Mouse (Mus musculus) right cerebral cortex, postnatal 36 days (tissue): ENCODE data around the gene Mdk.
A peak's percentile ranks its signal among the peaks of the same experiment; 100 is the strongest.

ENCODE experiments used
- DNase-seq, 2 experiments: peaks; one replicate each; pipeline ENCODE4 v3.0.0; 2022; ENCODE audit warnings: low spot score in 2 of 2, mixed read lengths in 1 of 2

The Mdk gene

DNA sequence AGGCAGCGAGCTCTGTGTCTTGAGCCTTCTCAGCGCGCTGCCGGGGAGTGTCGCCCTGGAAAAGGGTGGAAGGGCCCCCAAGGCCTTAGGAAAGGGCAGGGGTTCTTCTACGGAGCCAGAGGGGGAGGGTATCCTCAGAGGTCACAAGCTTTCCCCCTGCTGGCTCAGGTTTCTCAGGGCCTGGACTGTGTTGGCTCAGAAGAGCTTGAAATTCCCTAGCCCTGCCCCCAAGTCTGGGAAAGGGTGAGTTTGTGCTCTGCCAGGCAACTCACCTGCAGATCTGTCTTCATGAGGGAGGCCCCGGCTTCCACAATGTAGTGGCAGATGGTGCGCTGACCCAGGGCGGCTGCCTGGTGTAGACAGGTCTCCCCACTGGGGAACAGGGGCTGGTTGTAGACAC is 1.4 kb upstream of the Mdk start:
- DNase-seq, result no peak

DNA sequence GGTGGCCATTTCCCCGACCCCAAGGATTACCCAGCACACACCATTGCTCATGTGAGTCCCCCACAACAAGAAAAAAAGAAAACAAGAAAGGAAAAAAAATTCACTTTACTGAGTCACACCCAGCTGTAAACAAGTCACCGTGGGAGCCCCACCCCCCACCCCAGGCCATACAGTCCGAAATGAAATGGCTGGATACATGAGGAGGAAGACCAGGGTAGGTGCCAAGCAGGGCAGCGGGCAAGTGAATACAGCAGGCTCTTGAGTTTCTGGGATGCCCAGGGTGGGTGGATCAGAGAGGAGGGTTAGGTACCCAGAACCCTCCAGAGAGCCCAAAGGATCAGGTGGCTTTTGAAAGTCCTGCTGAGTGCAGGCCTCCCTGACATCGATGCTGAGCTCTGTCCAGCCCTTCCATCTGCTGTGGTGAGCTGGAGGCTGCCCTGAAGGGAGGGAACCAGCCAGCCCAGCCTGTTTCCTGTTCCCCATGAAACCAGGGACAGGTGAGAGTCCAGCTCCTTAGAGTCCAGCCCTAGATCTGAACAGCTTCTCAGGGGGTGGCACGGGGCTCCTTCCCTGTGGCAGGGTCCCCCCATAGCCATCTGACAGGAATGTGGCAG is 747 bp upstream of the Mdk start:
- DNase-seq, result no peak

DNA sequence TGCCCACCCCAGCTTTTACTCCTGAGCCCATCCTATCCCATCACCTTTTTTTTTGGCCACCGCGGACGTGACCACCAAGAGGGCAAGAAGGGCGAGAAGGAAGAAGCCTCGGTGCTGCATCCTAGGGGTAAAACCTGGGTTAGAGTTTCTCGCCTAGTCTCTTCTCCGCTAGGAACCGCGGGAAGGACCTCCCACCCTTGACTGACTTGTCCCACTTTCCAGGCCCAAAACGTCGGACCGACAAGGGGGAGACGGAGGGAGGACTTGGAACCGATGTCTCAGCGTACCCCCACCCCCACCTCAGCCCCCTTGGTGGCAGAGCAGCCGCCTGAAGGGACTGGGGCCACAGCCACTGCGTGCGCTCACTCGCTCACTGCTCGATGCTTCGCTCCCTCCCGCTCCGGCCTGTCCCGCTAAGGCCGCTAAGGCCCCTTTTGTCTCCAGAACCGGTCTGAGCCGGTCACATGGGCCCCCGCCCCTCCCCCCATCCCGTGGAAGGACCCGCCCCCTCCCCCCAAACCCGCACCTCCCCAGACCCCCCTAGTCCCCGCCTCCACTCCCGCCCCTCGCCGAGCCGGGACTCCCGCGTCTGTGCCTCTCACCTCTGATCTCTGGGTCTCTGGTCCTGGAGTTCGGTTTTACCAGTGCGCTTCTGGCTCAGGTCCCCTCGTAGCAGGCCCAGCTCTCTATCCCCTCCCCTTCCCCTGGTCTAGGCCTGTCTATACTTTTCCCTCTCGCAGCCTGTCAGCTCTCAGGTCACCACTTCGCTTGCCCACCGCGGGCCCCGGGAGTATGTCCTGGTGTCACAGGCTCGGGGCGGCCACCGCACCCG is 553 bp downstream of the Mdk start:
- no peak for DNase-seq

DNA sequence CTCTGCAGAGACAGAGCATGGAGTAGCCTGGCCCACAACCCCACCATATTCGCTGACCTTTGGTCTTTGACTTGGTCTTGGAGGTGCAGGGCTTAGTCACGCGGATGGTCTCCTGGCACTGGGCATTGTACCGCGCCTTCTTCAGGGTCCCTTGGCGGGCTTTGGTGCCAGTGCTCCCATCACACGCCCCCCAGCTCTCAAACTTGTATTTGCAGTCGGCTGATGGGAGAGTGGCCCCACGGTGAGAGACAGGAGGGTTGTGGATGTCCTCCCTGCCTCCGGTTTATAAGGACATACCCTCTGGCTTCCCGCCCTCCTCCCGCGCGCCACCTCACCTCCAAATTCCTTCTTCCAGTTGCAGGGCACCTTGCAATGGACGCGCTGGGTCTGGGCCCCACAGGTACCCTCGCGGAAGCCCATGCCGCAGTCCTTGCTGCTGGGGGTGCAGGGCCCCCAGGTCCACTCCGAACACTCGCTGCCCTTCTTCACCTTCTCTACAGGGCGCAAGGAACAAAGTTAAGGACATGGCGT is 1.3 kb downstream of the Mdk start:
- DNase-seq, result no peak

DNA sequence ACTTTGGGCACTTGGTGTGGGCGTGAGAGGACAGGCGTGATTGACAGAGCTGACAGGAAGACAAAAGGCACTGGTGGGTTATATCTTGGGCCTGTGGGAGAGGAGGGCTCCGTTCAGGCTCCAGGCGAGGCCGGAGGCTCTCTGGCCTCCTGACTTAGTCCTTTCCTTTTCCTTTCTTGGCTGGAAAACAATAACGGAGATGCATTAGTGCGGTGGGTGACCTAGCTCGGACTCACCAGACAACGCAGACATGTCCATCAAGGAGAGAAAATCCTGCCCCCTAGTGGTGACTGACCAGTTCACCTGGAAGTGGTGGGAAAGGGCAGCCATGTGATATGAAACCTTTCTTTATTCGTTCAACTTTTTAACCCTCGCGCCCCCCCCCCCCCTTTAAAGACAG is 2.2 kb downstream of the Mdk start:
- no peak for DNase-seq

DNA sequence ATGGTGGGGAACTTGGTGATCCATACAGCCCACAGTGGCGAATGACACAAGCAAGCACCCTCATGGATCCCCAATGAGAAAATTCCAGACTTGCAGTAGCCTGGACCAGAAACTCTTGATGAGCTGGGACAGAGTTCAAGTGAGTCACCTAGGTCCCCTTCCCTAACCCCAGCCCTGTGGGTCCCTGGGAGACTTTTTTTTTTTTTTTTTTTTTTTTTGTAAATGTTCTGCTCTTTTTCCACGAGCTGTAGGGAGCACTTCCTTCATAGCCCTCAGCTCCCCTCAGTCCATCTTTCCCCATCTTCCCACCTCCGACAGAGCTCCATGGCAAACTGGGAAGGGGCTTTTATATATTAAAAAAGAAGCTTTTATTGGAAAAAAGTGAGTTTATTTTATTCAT is 2.6 kb downstream of the Mdk start:
- no peak for DNase-seq

DNA sequence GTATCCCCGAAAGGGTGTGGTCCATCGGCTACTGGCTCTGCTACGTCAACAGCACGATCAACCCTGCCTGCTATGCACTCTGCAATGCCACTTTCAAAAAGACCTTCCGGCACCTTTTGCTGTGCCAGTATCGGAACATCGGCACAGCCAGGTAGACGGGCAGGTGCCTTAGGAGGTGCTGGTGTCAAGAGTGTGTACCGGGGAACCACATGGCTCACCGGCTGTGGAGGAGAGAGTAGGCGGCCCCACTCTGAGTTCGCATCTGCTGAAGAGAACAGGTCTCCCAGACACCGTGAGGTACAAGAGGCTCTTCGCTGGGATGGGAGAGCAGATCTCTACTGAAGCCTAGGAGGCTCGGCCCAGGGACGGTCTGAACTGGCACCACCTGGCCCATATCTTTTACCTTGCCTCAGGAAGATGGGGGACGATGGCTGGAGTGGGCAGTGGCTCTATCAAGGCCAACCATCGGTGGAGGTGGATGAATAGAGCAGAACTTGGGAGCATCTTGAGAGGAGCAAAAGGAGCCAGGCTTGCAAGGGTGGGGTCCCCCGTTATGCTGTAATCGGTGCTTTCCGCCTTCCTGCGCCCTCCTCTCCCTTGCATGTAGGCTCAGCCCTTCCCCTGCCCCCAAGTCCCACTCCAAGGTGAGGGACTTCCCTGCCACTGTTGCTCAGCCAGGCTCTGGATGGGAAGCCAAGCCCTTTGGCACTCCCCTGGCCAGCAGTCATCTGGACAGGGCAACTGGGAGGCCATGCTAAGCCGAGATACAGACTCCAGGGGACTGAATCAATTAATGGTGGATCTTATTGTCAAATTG is 3.4 kb downstream of the Mdk start:
- DNase-seq, result no peak

DNA sequence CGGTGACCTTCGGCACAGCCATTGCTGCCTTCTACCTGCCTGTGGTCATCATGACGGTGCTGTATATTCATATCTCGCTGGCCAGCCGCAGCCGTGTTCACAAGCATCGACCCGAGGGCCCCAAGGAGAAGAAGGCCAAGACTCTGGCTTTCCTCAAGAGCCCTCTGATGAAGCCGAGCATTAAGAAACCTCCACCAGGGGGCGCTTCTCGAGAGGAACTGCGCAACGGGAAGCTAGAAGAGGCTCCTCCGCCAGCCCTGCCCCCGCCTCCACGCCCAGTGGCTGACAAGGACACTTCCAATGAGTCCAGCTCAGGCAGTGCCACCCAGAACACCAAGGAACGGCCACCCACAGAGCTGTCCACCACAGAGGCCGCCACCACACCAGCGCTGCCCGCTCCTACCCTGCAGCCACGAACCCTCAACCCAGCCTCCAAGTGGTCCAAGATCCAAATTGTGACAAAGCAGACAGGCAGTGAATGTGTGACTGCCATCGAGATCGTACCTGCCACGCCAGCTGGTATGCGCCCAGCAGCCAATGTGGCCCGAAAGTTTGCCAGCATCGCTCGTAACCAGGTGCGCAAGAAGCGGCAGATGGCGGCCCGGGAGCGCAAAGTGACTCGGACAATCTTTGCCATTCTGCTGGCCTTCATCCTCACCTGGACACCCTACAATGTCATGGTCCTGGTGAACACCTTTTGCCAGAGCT is 4.1 kb downstream of the Mdk start:
- DNase-seq, result peak in 1 of 2 experiments; percentile 74

DNA sequence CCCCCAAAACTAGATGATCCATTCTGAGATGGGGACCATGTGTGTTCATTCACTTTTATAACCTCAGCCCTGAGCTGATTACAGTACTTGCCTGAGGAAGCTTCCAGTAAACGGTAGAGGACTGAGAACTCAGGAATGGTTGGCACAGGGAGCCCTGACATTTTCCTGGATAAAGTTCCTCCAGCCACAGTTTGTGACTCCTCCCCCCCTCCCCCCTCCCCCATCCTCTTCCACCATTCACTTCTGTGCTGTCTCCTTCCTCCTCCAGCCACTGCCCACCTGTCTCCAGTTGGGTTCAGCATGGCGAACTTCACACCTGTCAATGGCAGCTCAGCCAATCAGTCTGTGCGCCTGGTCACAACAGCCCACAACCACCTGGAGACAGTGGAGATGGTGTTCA is 5.1 kb downstream of the Mdk start, which contains the start of gene Chrm4:
Gene Chrm4 (plus strand): TSS at position 301 of the 400 bp plus-strand sequence.
- no peak for DNase-seq

DNA sequence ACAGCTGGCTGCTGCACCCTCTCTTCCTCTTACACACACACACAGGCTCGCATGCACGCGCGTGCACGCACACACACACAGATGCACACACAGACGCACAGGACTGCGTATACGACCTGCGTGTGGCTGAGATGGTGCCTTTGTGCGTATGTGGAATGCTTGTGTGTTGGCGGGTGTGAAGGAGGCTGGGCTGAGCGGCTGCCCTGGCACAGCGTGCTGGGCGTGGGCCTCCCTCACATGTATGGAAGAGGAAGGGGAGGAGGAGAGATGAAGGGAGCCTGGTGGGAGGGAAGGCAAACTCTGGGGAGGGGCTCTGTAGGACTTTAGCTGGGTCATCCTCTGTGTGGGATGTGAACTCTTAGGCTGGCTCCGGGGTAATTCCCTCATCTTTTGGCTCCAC is 6.7 kb downstream of the Mdk start:
- DNase-seq, result peak; percentile 79 to 87

DNA sequence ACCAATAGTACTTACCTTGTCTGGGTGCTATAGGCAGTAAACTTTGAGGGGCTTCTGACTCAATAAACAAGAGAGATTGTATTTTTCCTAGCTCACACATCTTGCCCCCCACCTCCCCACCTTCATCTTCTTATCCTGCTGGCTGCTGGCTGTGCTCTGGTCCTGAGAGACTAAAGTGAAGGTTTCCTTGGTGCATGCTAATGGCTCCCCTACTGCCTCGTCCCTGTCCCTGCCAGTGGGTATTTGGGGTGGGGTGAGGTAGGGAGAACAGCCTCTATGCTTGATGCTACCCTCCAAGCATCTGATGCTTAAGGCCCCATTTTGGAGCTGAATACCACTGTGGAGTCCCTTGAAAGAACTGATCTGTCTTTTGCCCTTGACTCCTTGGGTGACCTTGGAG is 7.4 kb downstream of the Mdk start:
- no peak for DNase-seq

DNA sequence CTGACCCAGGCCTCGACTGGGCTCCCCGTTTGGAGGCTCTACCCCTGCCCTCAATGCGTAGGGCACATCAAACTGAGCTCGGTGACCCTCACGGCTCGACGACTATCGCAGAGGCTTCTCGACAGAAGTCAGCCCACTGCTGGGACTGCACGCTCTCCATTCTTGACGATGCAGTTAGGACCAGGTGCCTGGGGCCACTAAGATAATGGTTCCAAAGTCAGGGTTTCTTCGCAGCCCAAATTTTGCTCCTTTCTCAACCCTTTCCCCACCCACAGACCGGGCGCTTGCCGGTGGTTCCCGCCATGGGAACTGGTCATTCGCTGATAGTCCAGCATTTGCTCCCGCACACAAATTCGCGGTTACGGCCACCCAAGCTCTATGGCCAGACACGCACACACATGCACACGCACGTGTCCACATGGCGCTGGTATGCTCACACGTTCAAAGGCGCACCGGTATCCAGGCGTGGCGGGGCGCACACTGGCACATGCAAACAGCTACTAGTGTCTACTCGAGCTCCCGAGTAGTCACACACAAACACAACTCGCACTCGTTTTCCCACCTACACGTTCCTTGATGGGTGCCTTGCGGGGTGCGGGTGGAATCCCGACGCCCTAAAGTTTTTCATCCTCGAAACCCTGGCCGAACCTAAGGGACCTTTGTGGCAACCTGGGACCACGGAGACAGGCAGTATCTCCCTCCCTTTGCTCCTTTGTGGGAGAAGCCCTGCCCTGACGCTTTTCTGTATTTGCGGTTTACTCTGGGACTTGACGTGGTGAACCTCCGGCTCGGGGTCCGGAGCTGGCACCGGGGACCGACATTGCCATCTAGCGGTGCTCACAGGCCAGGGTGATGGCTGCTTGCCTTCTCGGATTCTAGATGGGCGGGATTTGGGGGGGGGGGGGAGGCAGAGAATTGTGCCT is 8.4 kb downstream of the Mdk start:
- DNase-seq, result no peak

DNA sequence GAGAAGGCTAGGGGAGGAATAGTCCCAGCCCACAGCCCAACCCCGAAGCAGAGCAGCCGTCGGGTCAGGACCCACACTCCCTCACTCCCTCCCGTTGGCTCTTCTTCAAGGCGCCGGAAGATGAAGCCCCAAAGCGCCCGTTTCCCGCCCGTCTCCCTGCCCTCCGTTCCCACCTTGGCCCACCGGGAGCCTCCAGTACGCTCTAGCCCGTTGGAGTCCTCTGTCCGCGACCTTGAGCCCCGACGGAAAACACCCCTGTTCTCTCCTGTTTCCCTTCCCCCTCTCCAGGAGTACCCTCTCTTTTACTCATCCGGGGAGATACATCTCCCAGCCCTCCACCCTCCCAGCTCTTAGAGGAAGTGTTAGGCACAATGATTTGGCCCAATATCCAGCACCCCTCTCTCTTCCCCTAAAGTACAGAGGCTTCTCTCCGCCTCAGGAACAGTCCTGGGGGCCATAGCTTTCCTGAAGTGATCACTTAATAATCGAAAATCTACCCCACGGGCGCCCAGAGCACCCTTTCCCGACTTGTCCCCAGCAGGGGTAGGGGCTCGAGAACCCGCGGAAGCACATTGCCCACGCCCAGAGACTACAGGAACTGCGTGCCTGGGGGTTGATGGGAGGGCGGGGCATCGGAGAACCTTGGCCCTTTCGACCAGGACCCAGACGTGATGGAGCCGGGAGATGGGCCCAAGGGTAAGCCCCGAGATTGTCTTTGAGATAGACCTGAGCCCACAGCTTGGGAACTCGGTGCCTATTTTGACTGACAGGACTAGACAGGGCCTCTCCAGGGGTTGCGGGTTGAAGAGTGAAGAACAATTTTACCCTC is 9.3 kb downstream of the Mdk start:
- no peak for DNase-seq

DNA sequence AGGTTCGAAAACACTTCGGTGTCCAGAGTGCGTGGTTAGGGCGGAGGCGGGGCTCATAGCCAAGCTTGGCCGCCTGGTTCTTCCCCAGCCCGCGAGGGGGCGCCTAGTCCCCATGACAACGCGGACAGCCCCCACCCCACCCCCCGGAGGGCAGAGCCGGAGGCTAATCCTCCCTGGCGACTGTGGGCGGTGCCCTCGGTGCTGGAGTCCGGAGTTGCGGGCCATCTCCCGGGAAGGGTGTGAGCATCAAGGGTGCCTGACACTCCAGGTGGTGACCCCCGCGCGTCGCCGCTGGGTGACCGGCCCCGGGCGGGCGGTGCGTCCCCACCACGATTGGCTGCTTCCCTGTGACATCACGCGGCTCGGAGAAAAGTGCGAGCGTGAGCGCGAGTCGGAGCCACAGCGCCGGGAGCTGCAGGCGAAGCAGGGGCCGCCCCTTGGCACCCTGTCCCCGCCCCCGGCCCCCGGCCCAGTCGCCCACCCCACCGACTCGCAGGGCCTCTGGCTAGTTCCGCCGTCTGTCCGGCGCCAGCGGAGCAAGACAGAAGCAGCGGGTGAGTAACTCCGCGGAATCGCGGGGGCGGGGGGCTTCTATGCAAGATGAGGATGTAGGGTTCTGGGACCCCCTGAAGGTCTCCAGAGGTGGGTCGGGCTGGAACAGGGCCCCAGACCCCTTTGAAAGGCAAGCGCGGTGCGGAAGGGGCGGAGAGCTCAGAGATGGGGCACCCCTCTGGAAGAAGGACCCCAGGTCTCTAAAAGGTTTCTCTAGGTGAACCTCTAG is 10.1 kb downstream of the Mdk start:
- DNase-seq, result peak; percentile 75 to 78

DNA sequence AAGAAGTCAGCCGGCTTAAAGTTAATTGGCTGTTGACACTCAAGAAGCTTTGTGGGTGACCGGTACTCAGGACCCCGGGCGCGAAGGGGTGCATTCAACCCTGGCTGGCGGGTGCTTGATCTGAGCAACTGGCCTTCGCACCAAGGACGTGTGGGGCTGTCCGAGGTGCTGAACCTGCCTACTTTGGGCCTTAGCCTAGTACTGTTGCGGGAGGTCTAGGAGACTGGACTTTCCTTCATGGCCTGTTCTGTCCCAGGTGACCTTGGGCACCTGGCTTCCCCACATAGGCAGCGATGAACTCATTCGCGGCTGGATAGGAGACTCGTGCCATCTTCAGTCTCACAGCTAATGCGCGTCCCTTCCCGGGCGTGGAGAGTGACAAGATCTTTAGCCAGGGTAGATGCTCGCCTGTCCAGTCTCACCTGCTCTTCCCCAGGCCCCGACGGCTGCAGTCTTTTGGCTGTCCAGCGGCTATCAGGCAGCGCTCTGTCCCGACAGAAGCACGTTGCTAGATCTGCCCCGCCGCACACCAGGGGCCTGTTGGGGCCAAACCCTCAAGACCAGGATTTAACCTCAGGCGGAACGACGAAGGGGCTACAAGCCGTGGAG is 10.8 kb downstream of the Mdk start:
- DNase-seq, result no peak

DNA sequence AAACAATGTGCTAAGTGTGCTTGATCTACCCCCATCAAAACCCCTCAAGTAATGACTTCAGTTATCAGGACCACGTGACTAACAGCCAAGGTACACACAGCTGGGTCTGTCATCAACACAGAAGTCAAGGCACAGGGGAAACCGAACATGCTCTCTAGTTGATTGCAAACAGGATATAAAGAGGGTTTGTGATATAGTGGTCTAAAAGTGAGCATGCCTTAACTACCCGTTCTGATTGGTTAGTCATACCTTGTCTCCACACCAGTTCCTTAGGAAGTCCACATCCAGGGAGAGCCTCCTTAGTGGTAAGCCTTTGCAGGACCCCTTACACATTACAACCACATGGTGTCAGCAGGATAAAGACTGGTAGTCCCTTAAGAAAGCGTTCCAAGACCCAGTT is 12.0 kb downstream of the Mdk start:
- DNase-seq, result no peak

DNA sequence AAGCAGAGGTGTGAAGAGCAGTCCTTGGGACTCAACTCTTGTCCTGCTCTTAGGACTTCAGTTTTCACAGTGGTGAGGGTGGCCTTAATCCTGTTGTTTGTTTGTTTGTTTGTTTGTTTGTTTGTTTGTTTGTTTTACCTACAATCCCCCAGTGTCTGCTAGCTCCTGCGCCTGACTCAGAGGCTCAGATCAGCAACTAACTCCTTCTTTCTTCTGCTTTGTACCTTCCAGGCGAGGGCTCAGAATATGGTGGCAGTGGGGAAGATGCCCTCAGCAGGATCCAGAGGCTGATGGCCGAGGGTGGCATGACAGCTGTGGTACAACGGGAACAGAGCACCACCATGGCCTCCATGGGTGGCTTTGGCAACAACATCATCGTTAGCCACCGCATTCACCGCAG is 15.0 kb downstream of the Mdk start:
- DNase-seq, result no peak

DNA sequence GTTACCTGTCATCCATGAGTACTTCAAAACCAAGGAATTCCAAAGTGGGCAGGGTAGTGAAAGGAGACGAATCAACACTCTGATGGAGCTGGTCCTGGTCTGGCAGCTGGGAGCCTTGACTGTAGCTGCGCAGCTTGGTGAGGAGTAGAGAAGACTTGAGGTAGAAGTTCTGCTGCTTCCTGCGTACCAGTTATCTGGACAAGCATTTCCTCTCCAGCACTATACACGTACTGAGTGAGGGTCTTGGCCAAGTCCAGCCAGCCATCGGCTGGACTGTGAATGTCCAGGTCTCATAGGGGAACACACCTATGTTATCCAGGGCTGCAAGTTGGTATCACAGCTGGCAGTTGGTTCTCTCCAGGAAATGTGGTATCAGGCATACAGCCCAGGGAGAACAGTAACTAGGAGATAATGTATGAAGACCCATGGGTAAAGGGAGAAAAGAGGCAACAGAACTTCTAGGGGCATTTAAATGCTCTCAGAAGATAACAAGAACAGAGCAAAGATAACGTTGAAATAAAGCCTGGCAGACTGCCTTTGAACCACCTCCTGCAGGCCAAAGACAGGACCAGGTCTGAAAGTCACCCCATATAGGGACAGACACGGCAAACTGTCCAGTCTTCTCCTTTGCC is 15.6 kb downstream of the Mdk start:
- no peak for DNase-seq
